ENCODE assay signal across 9 mouse cellular contexts in the genomic region with DNA sequence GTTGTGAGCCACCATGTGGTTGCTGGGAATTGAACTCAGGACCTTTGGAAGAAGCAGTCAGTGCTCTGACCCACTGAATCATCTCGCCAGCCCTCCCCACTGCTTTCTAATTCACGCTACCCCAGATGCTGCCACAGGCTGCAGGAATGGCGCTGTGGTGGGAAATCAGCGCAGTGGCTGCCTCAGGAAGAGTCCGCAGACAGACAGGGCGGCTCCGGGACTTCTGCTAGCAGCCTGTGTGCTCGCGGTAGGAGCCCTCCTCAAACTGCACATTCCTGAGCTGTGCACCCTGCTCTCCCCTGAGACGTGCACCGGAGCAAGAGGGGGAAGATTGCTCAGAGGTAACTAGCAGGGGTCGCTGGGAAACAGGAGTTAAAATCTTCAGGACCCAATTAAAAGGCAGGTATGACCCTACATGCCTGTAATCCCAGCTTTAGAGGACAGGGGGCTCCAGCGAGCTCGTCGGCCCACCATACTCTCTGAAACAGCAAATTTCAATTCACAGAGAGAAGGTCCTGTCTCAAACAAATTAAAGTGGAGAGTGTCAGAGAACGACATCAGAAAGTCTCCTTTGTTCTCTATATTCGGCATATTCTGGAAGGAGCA. TPM values are rescaled to one million over a fixed set of nuclear protein-coding genes. Genes with fewer than 3 reads are reported as not detected.
DNase-seq lines count a peak whose midpoint lies in the region; ATAC-seq lines count a peak whose summit lies in the region.
"Had no signal": no experiment of that assay in that cellular context is flagged by ENCODE, and none has a peak within 500 bp of the region (broad histone marks: within the 10 kb centered on the region; RNA-seq: fewer than 3 reads in every experiment).

No protein-coding gene starts in this region.

- no peaks in the 10 kb centered on the region for H3K4me1 ChIP-seq in embryonic facial prominence, embryonic 11.5 days (ENCODE audit: control insufficient read depth, insufficient read depth, low read length)
- no peaks in the 10 kb centered on the region for H3K4me1 ChIP-seq in midbrain, embryonic 11.5 days (ENCODE audit: control insufficient read depth, insufficient read depth, low read length)

- H3K4me2 ChIP-seq in embryonic facial prominence, embryonic 11.5 days (ENCODE audit: low read depth, low read length) = no peak overlapping the region
- no peak overlapping the region for H3K4me2 ChIP-seq in midbrain, embryonic 11.5 days

- no peak overlapping the region for H3K4me3 ChIP-seq in embryonic facial prominence, embryonic 11.5 days (ENCODE audit: low read depth, low read length)
- H3K4me3 ChIP-seq in midbrain, embryonic 11.5 days (ENCODE audit: low read depth, low read length) = no peak overlapping the region

- H3K27me3 ChIP-seq in embryonic facial prominence, embryonic 11.5 days (ENCODE audit: control insufficient read depth, insufficient read depth, low read length) = no peaks in the 10 kb centered on the region
- no peaks in the 10 kb centered on the region for H3K27me3 ChIP-seq in midbrain, embryonic 11.5 days (ENCODE audit: control insufficient read depth, insufficient read depth, low read length)

- no peak overlapping the region; the same call in 1 of the 2 replicates for H3K9ac ChIP-seq in embryonic facial prominence, embryonic 11.5 days (replicated peaks; ENCODE audit: low read length)
- H3K9ac ChIP-seq in midbrain, embryonic 11.5 days (ENCODE audit: low read length) = no peak overlapping the region

- intact Hi-C loops in left cerebral cortex, postnatal 4 days (cut with DNase I) = no loop called here

- H3K9me3 ChIP-seq in embryonic facial prominence, embryonic 11.5 days (replicated peaks; ENCODE audit: control insufficient read depth, low read length) = no peaks in the 10 kb centered on the region; the same call in 1 of the 2 replicates
- no peaks in the 10 kb centered on the region for H3K9me3 ChIP-seq in midbrain, embryonic 11.5 days (ENCODE audit: control insufficient read depth, low read length)

- peak; percentile 42 to 55 for DNase-seq in cerebellum, postnatal 10 days
- no peak for DNase-seq in cerebellum, adult 8-10 months
- peak; percentile 38 for DNase-seq in left cerebral cortex, postnatal 4 days
- no peak for DNase-seq in left cerebral cortex, adult 8-10 months (ENCODE audit: low spot score in 2 of 2)
- peak; percentile 41 for DNase-seq in embryonic facial prominence, embryonic 11.5 days (ENCODE audit: low spot score)
- DNase-seq in midbrain, embryonic 11.5 days (ENCODE audit: low spot score, missing footprints) = peak; percentile 91
- no peak for DNase-seq in thymus, postnatal 0 days (ENCODE audit: low spot score)
- DNase-seq in cerebellum, adult 9-10 months = no peak

- H3K36me3 ChIP-seq in embryonic facial prominence, embryonic 11.5 days (replicated peaks; ENCODE audit: control insufficient read depth, insufficient read depth, low read depth, low read length) = no peaks in the 10 kb centered on the region
- no peaks in the 10 kb centered on the region for H3K36me3 ChIP-seq in midbrain, embryonic 11.5 days (ENCODE audit: control insufficient read depth, insufficient read depth, low read length)

- WGBS in embryonic facial prominence, embryonic 11.5 days = 41% methylated on average over 17 of the region's 17 CpGs
- 41% methylated on average over 17 of the region's 17 CpGs for WGBS in midbrain, embryonic 11.5 days

- no peak overlapping the region for H3K27ac ChIP-seq in embryonic facial prominence, embryonic 11.5 days (replicated peaks; ENCODE audit: low read depth, low read length)
- H3K27ac ChIP-seq in midbrain, embryonic 11.5 days (ENCODE audit: low read depth, low read length) = no peak overlapping the region

- no peak for ATAC-seq in embryonic facial prominence, embryonic 11.5 days (replicated peaks; ENCODE audit: insufficient number of reproducible peaks, low FRiP score, low TSS enrichment, low read depth)
- ATAC-seq in midbrain, embryonic 11.5 days (ENCODE audit: low FRiP score) = no peak

RNA-seq across cellular contexts. Expression of gene Ctrb1, which starts 10.3 kb away (rescaled TPM):
- not detected for total RNA-seq in left cerebral cortex, postnatal 4 days (2021)
- total RNA-seq in left cerebral cortex, adult 8-10 months (2022) = not detected
- not detected in 2 replicates for polyA plus RNA-seq in embryonic facial prominence, embryonic 11.5 days (2014; fragmentation: Nextera tagmentation; extraction: Ambion mirVana)
- not detected in 2 replicates for polyA plus RNA-seq in midbrain, embryonic 11.5 days (2014; fragmentation: Nextera tagmentation; extraction: Ambion mirVana)
- 1.1 TPM in 2 replicates for polyA plus RNA-seq in thymus, postnatal 0 days (2015; fragmentation: Nextera tagmentation; extraction: Ambion mirVana)
- total RNA-seq: layer of hippocampus, postnatal 14 days had no signal

RNA-seq across cellular contexts. Expression of gene Zfp1, which starts 37.3 kb away (rescaled TPM):
- total RNA-seq in left cerebral cortex, postnatal 4 days (2021) = 10 to 100 TPM; 23.0 to 25.0 TPM
- total RNA-seq in left cerebral cortex, adult 8-10 months (2022) = 10 to 100 TPM; 22.1 to 25.2 (median 24.1) TPM
- 25.4 and 26.9 TPM in 2 replicates for polyA plus RNA-seq in embryonic facial prominence, embryonic 11.5 days (2014; fragmentation: Nextera tagmentation; extraction: Ambion mirVana)
- polyA plus RNA-seq in midbrain, embryonic 11.5 days (2014; fragmentation: Nextera tagmentation; extraction: Ambion mirVana) = 23.8 and 25.6 TPM in 2 replicates
- polyA plus RNA-seq in thymus, postnatal 0 days (2015; fragmentation: Nextera tagmentation; extraction: Ambion mirVana) = 23.6 and 29.7 TPM in 2 replicates

RNA-seq across cellular contexts. Expression of gene Ldhd, which starts 50.4 kb away (rescaled TPM):
- total RNA-seq in left cerebral cortex, postnatal 4 days (2021) = 1 to 10 TPM in 1 of 2 experiments, under 1 TPM in 1; 0.54 to 1.1 TPM
- total RNA-seq in left cerebral cortex, adult 8-10 months (2022) = 10 to 100 TPM; 10.6 to 11.4 (median 10.8) TPM
- 0.24 TPM in 1 of 2 replicates, not detected in the other for polyA plus RNA-seq in embryonic facial prominence, embryonic 11.5 days (2014; fragmentation: Nextera tagmentation; extraction: Ambion mirVana)
- 0.19 and 0.22 TPM in 2 replicates for polyA plus RNA-seq in midbrain, embryonic 11.5 days (2014; fragmentation: Nextera tagmentation; extraction: Ambion mirVana)
- 3.8 and 3.9 TPM in 2 replicates for polyA plus RNA-seq in thymus, postnatal 0 days (2015; fragmentation: Nextera tagmentation; extraction: Ambion mirVana)

Comparison
In these comparisons a context has a peak if more than half of its experiments do, and no peak if none do; other contexts are left out.
1. DNase-seq: peak in cerebellum, postnatal 10 days (2 of 2), left cerebral cortex, postnatal 4 days (single experiment), embryonic facial prominence, embryonic 11.5 days (single experiment) and midbrain, embryonic 11.5 days (single experiment); none in cerebellum, adult 8-10 months (single experiment), left cerebral cortex, adult 8-10 months (0 of 2), thymus, postnatal 0 days (single experiment) and cerebellum, adult 9-10 months (single experiment).